Mouse (Mus musculus) ES-E14 (cell line): ENCODE data around the gene 9230112D13Rik. TPM values are rescaled to one million over a fixed set of nuclear protein-coding genes. Genes with fewer than 3 reads are reported as not detected.

ENCODE experiments used
- DNase-seq: peaks from one replicate; pipeline ENCODE4 v3.0.0-alpha.2; 2013; ENCODE audit warnings: low read depth, low spot score
- H3K27ac ChIP-seq: 2 replicates; pipeline ENCODE4 v1.5.1; 2012; ENCODE audit warnings: low read depth, mild to moderate bottlenecking, low read length, moderate library complexity, mixed read lengths; ENCODE audit not compliant: poor library complexity, insufficient read depth, severe bottlenecking
- H3K36me3 ChIP-seq: 2 replicates; pipeline ENCODE4 v1.6.1; 2012; ENCODE audit warnings: mild to moderate bottlenecking, low read length, moderate library complexity, mixed read lengths; ENCODE audit not compliant: control insufficient read depth, poor library complexity, insufficient read depth, severe bottlenecking
- H3K4me1 ChIP-seq, 2 experiments: fragments of 150-350 bp in 1 of 2; sonication (generic) in 1 of 2; 2 replicates each; pipeline ENCODE4 v1.6.1; 2012; ENCODE audit warnings: low read length in 2 of 2, mild to moderate bottlenecking in 1 of 2, mixed read lengths in 1 of 2; ENCODE audit not compliant: control insufficient read depth in 2 of 2, insufficient read depth in 2 of 2, poor library complexity in 1 of 2
- H3K4me3 ChIP-seq, 2 experiments: fragments of 150-350 bp in 1 of 2; sonication (generic) in 1 of 2; 2 replicates each; pipeline ENCODE4 v1.5.1; 2012; ENCODE audit warnings: low read length in 2 of 2, low read depth in 1 of 2, mild to moderate bottlenecking in 1 of 2, mixed read lengths in 1 of 2; ENCODE audit not compliant: insufficient read depth in 1 of 2, poor library complexity in 1 of 2, severe bottlenecking in 1 of 2
- H3K9ac ChIP-seq: 2 replicates; pipeline ENCODE4 v1.6.1; 2012; ENCODE audit warnings: low read depth, mild to moderate bottlenecking, low read length, mixed read lengths; ENCODE audit not compliant: poor library complexity, insufficient read depth, severe bottlenecking
- H3K9me3 ChIP-seq: fragments of 150-350 bp; sonication (generic); 2 replicates; pipeline ENCODE4 v1.6.1; 2012; ENCODE audit warnings: low read depth, mild to moderate bottlenecking, low read length; ENCODE audit not compliant: control insufficient read depth, insufficient read depth
- CHD2 ChIP-seq: IDR thresholded peaks from 2 replicates; pipeline ENCODE4 v1.6.1; 2014; ENCODE audit warnings: mild to moderate bottlenecking, low read depth, low read length, inconsistent platforms
- HCFC1 ChIP-seq: IDR thresholded peaks from 2 replicates; pipeline ENCODE4 v1.6.1; 2012; ENCODE audit warnings: low read length, inconsistent platforms, borderline replicate concordance; ENCODE audit not compliant: insufficient read depth
- MAFK ChIP-seq: IDR thresholded peaks from 2 replicates; pipeline ENCODE4 v1.6.1; 2014; ENCODE audit warnings: mild to moderate bottlenecking, low read depth, low read length, inconsistent platforms; ENCODE audit not compliant: insufficient read depth
- ZC3H11A ChIP-seq: IDR thresholded peaks from 2 replicates; pipeline ENCODE4 v1.6.1; 2012; ENCODE audit warnings: low read depth, mild to moderate bottlenecking, inconsistent platforms, low read length, borderline replicate concordance
- ZNF384 ChIP-seq: IDR thresholded peaks from 2 replicates; pipeline ENCODE4 v1.6.1; 2012; ENCODE audit warnings: low read depth, low read length, inconsistent platforms
- in situ Hi-C, 2 experiments: fragments of 600-800 bp; cut with MboI; formaldehyde crosslinking; loops; one replicate each; pipeline ENCODE4 v1.15.1; 2025; ENCODE audit warnings: low sequenced_read_pairs in 2 of 2, inconsistent platforms in 1 of 2; ENCODE audit not compliant: unreplicated experiment in 2 of 2
- total RNA-seq: library from RNA; depleted of rRNA; stranded (reverse); fragments of 300-350 nt; gene quantifications from 2 replicates; pipeline ENCODE4 v1.2.3, GENCODE M21; 2012; rRNA removed

The 9230112D13Rik gene
- total RNA-seq, 1 experiment = not detected

- no peak overlapping the region for H3K4me3 ChIP-seq
- in situ Hi-C loops = no loop called here
- H3K9me3 ChIP-seq = no peaks in the 10 kb centered on the region
- no peak overlapping the region for H3K27ac ChIP-seq
- H3K4me1 ChIP-seq = 0 out of 4 replicates have a peak, but pooled peaks cover 0 to 2% of the 10 kb centered on the region in 2 experiments
- DNase-seq = no peak
- H3K9ac ChIP-seq = no peak overlapping the region
- no peaks in the 10 kb centered on the region; the same call in 1 of the 2 replicates for H3K36me3 ChIP-seq
- no peak for TF ChIP-seq ZC3H11A
- TF ChIP-seq MAFK = no peak
- TF ChIP-seq HCFC1 = no peak
- no peak for TF ChIP-seq ZNF384
- no peak for TF ChIP-seq CHD2
Measured at GRCm38 (mm10) chr14:34483469-34484341, 38.9 kb downstream of the 9230112D13Rik start.

- no peaks in the 10 kb centered on the region for H3K9me3 ChIP-seq
- H3K27ac ChIP-seq = no peak overlapping the region
- H3K4me3 ChIP-seq = no peak overlapping the region
- TF ChIP-seq MAFK (no peak), ZNF384 (no peak), HCFC1 (no peak), CHD2 (no peak), ZC3H11A (no peak)
- H3K9ac ChIP-seq = no peak overlapping the region
- in situ Hi-C loops = no loop called here
- H3K36me3 ChIP-seq = no peaks in the 10 kb centered on the region
- 0 out of 4 replicates have a peak, but pooled peaks cover 0 to 2% of the 10 kb centered on the region in 2 experiments for H3K4me1 ChIP-seq
- DNase-seq = peak; percentile 29
Measured at GRCm38 (mm10) chr14:34471591-34471990, 51.0 kb downstream of the 9230112D13Rik start.

- no peak overlapping the region for H3K27ac ChIP-seq
- in situ Hi-C loops = no loop called here
- TF ChIP-seq ZNF384 (no peak), MAFK (no peak), CHD2 (no peak), HCFC1 (no peak), ZC3H11A (no peak)
Measured at GRCm38 (mm10) chr14:34466291-34466690, 56.3 kb downstream of the 9230112D13Rik start.

More at GRCm38 (mm10) chr14:34466291-34466690, 56.3 kb downstream of the 9230112D13Rik start:
- no peaks in the 10 kb centered on the region for H3K9me3 ChIP-seq
- no peak for DNase-seq
- 0 out of 4 replicates have a peak, but pooled peaks cover 0 to 2% of the 10 kb centered on the region in 2 experiments for H3K4me1 ChIP-seq
- H3K4me3 ChIP-seq = no peak overlapping the region
- no peak overlapping the region for H3K9ac ChIP-seq
- H3K36me3 ChIP-seq = no peaks in the 10 kb centered on the region; the same call in 1 of the 2 replicates

Other genes starting within 250 kb of the 9230112D13Rik start
- 10.8 and 14.8 TPM in 2 replicates for gene Shld2, start 212.3 kb downstream of the 9230112D13Rik start, total RNA-seq
- gene Glud1, start 212.1 kb downstream of the 9230112D13Rik start, total RNA-seq = 199 and 211 TPM in 2 replicates
- 97.8 and 145 TPM in 2 replicates for gene Fam25c, start 167.4 kb downstream of the 9230112D13Rik start, total RNA-seq
- gene Sncg, start 148.0 kb downstream of the 9230112D13Rik start, total RNA-seq = 2.4 and 3.9 TPM in 2 replicates
- gene Mmrn2, start 147.3 kb downstream of the 9230112D13Rik start, total RNA-seq = 17.4 and 41.2 TPM in 2 replicates
- gene Bmpr1a, start 19.5 kb downstream of the 9230112D13Rik start, total RNA-seq = 38.9 and 49.5 TPM in 2 replicates
- 0.98 and 1.1 TPM in 2 replicates for gene Ldb3, start 65.9 kb upstream of the 9230112D13Rik start, total RNA-seq
- 0.31 and 0.53 TPM in 2 replicates for gene Opn4, start 77.3 kb upstream of the 9230112D13Rik start, total RNA-seq
- gene Wapl, start 151.1 kb upstream of the 9230112D13Rik start, total RNA-seq = 82.9 and 115 TPM in 2 replicates